Comparison of ENCODE assay signal across 22 mouse cellular contexts in the genomic region with DNA sequence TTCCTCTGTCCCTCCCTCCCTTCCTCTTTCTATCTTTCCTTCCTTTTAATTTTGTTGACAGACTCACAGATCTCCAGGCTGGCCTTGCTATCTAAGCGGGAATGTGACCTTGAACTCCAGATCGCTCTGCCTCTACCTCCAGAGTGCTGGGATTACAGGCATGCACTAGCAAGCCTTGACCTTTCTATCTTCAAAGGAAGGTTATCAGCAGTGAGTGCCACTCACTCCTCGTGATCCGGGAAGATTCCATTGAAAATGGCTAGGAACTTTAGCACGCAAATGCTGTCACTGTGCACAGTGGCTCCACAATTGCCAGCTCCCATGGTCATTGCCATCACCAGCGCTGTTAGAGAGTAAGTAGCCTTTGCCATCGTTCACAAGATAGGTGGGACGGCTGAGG. TPM values are rescaled to one million over a fixed set of nuclear protein-coding genes. Genes with fewer than 3 reads are reported as not detected.
A peak's percentile ranks its signal among the peaks of the same experiment; 100 is the strongest.
DNase-seq lines count a peak whose midpoint lies in the region; ATAC-seq and TF ChIP-seq lines count a peak whose summit lies in the region.
"Had no signal": no experiment of that assay in that cellular context is flagged by ENCODE, and none has a peak within 500 bp of the region (broad histone marks: within the 10 kb centered on the region; RNA-seq: fewer than 3 reads in every experiment).

No protein-coding gene starts in this region.

- H3K9ac ChIP-seq in hindbrain, postnatal 0 days (replicated peaks; ENCODE audit: low read length) = no peak overlapping the region
- H3K9ac ChIP-seq: forebrain, postnatal 0 days; hindbrain, embryonic 15.5 days; liver, embryonic 13.5 days; lung, embryonic 14.5 days; neural tube, embryonic 12.5 days had no signal

- WGBS in hindbrain, embryonic 10.5 days = 86% methylated on average over 8 of the region's 8 CpGs
- WGBS in hindbrain, postnatal 0 days = 82% methylated on average over 8 of the region's 8 CpGs

- intact Hi-C loops in heart, postnatal 25 days (cut with DNase I) = no loop called here

- no peak for TF ChIP-seq CTCF in hindbrain, postnatal 0 days (IDR thresholded peaks at IDR 0.05; ENCODE audit: low read depth)

- H3K27ac ChIP-seq in hindbrain, embryonic 10.5 days = peak overlapping the region; percentile 50; the same call in 1 of the 2 replicates
- H3K27ac ChIP-seq in hindbrain, postnatal 0 days = no peak overlapping the region
- H3K27ac ChIP-seq: left cerebral cortex, adult 2 months; liver, embryonic 13.5 days; neural tube, embryonic 12.5 days had no signal

- no peaks in the 10 kb centered on the region for H3K27me3 ChIP-seq in hindbrain, embryonic 10.5 days (ENCODE audit: insufficient read depth, poor library complexity, severe bottlenecking)
- H3K27me3 ChIP-seq in hindbrain, postnatal 0 days (ENCODE audit: insufficient read depth, low read length) = no peaks in the 10 kb centered on the region
- H3K27me3 ChIP-seq: hindbrain, embryonic 15.5 days; liver, embryonic 13.5 days; neural tube, embryonic 12.5 days had no signal

- H3K4me2 ChIP-seq in hindbrain, postnatal 0 days (ENCODE audit: low read depth, low read length) = no peak overlapping the region
- H3K4me2 ChIP-seq: heart, embryonic 11.5 days; hindbrain, embryonic 15.5 days; liver, embryonic 13.5 days; lung, embryonic 14.5 days; neural tube, embryonic 12.5 days had no signal

- H3K4me1 ChIP-seq in hindbrain, embryonic 10.5 days (replicated peaks) = peaks cover 55% of the 10 kb centered on the region
- H3K4me1 ChIP-seq in hindbrain, postnatal 0 days (ENCODE audit: insufficient read depth, low read length) = no peaks in the 10 kb centered on the region
- H3K4me1 ChIP-seq: liver, embryonic 13.5 days had no signal

- no peaks in the 10 kb centered on the region for H3K9me3 ChIP-seq in hindbrain, embryonic 10.5 days
- no peaks in the 10 kb centered on the region for H3K9me3 ChIP-seq in hindbrain, postnatal 0 days (ENCODE audit: low read length)
- H3K9me3 ChIP-seq: hindbrain, embryonic 15.5 days; liver, embryonic 13.5 days; neural tube, embryonic 12.5 days had no signal

- peak; percentile 81 to 87 for DNase-seq in adrenal gland, adult (ENCODE audit: inconsistent age in 2 of 2, low spot score in 1 of 2)
- no peak for DNase-seq in adrenal gland, postnatal 25 days
- DNase-seq in hindbrain, embryonic 10.5 days (ENCODE audit: low spot score) = no peak
- no peak for DNase-seq in hindbrain, postnatal 0 days (ENCODE audit: low spot score)
- peak; percentile 46 for DNase-seq in ES-CJ7 (ENCODE audit: low read depth, low spot score)
- peak; percentile 36 to 55 for DNase-seq in adrenal gland, postnatal 36 days
- DNase-seq in heart, postnatal 25 days (ENCODE audit: low spot score) = no peak
- no peak for DNase-seq in kidney, adult 18-20 months

- H3K4me3 ChIP-seq in hindbrain, embryonic 10.5 days = no peak overlapping the region
- H3K4me3 ChIP-seq in hindbrain, postnatal 0 days (ENCODE audit: low read length) = no peak overlapping the region
- H3K4me3 ChIP-seq: hindbrain, embryonic 15.5 days; left cerebral cortex, adult 2 months; liver, embryonic 13.5 days; neural tube, embryonic 12.5 days had no signal

- no peak for ATAC-seq in hindbrain, postnatal 0 days
- ATAC-seq: intestine, embryonic 16.5 days had no signal

- H3K36me3 ChIP-seq in hindbrain, embryonic 10.5 days = peaks cover 66% of the 10 kb centered on the region
- H3K36me3 ChIP-seq in hindbrain, postnatal 0 days (ENCODE audit: insufficient read depth, low read length) = peaks cover 4% of the 10 kb centered on the region; the same call in 1 of the 2 replicates
- H3K36me3 ChIP-seq: liver, embryonic 13.5 days had no signal

RNA-seq across cellular contexts. Expression of a gene that starts 56.8 kb away (rescaled TPM):
- not detected in 2 replicates for total RNA-seq in adrenal gland, postnatal 25 days (2021)
- 0.05 TPM in 1 of 2 replicates, not detected in the other for polyA plus RNA-seq in hindbrain, embryonic 10.5 days (2016; fragmentation: Nextera tagmentation; extraction: Ambion mirVana)
- 0.42 TPM in 1 of 2 replicates, not detected in the other for total RNA-seq in hindbrain, postnatal 0 days (2014; rRNA removed)
- 0.06 TPM in 2 replicates for polyA plus RNA-seq in hindbrain, postnatal 0 days (2015; fragmentation: Nextera tagmentation; extraction: Ambion mirVana)
- not detected for total RNA-seq in adrenal gland, postnatal 36 days (2021)
- total RNA-seq in heart, postnatal 25 days (2021) = not detected
- total RNA-seq: adrenal gland, adult 18-20 months; gastrocnemius, postnatal 14 days; megakaryocyte, adult 5-6 weeks had no signal
- polyA plus RNA-seq: embryonic facial prominence, embryonic 11.5 days; heart, embryonic 11.5 days; heart, postnatal 0 days; intestine, embryonic 16.5 days; kidney, embryonic 14.5 days; liver, embryonic 13.5 days; lung, embryonic 14.5 days; neural tube, embryonic 12.5 days had no signal

Comparison
In these comparisons a context has a peak if more than half of its experiments do, and no peak if none do; other contexts are left out.
1. DNase-seq: peak in adrenal gland, adult (2 of 2), ES-CJ7 (single experiment) and adrenal gland, postnatal 36 days (2 of 2); none in adrenal gland, postnatal 25 days (single experiment), hindbrain, embryonic 10.5 days (single experiment), hindbrain, postnatal 0 days (single experiment), heart, postnatal 25 days (single experiment) and kidney, adult 18-20 months (single experiment).